Mouse (Mus musculus): ENCODE measurements around the gene Thbs2. TPM values are rescaled to one million over a fixed set of nuclear protein-coding genes. Genes with fewer than 3 reads are reported as not detected.
A peak's percentile ranks its signal among the peaks of the same experiment; 100 is the strongest.

The Thbs2 gene
- total and polyA plus RNA-seq, 2 experiments from 2014 or later = 17.9 to 49.7 TPM

- no peak for TF ChIP-seq CTCF (IDR thresholded peaks at IDR 0.05; ENCODE audit: low read depth)
- ATAC-seq (ENCODE audit: insufficient read depth, low read depth) (no peak), DNase-seq (ENCODE audit: low spot score) (no peak)
- H3K27ac ChIP-seq (ENCODE audit: low read depth) = 0 out of 2 replicates have a peak overlapping the region, but pooled peaks have one; percentile 5
- no peaks in the 10 kb centered on the region for H3K4me1 ChIP-seq (ENCODE audit: control insufficient read depth, insufficient read depth)
- no peak overlapping the region for H3K4me2 ChIP-seq (ENCODE audit: low read depth, low read length)
- no peak overlapping the region for H3K9ac ChIP-seq (replicated peaks; ENCODE audit: low read depth, low read length)
- H3K4me3 ChIP-seq (ENCODE audit: low read depth, low read length) = no peak overlapping the region
- 58% methylated on average over 3 of the region's 3 CpGs for WGBS
- H3K27me3 ChIP-seq (ENCODE audit: control insufficient read depth, insufficient read depth, low read length) = no peaks in the 10 kb centered on the region
- H3K9me3 ChIP-seq (replicated peaks; ENCODE audit: control insufficient read depth, low read length) = no peaks in the 10 kb centered on the region
- no peaks in the 10 kb centered on the region for H3K36me3 ChIP-seq (replicated peaks; ENCODE audit: control insufficient read depth, insufficient read depth, low read length)
Measured at GRCm38 (mm10) chr17:14654981-14655380, 39.1 kb downstream of the Thbs2 start.

GRCm38 (mm10) chr17:14652013-14652412 lies 42.0 kb downstream of the Thbs2 start:
- no peaks in the 10 kb centered on the region for H3K36me3 ChIP-seq (replicated peaks; ENCODE audit: control insufficient read depth, insufficient read depth, low read length)
- TF ChIP-seq CTCF (IDR thresholded peaks at IDR 0.05; ENCODE audit: low read depth) (no peak), EP300 (IDR thresholded peaks at IDR 0.05; ENCODE audit: low read depth) (no peak)
- no peak overlapping the region for H3K4me3 ChIP-seq (ENCODE audit: low read depth, low read length)
- no peak overlapping the region for H3K27ac ChIP-seq (ENCODE audit: low read depth)
- H3K4me1 ChIP-seq (ENCODE audit: control insufficient read depth, insufficient read depth) = no peaks in the 10 kb centered on the region
- H3K27me3 ChIP-seq (ENCODE audit: control insufficient read depth, insufficient read depth, low read length) = no peaks in the 10 kb centered on the region
- DNase-seq (ENCODE audit: low spot score) = no peak
- H3K4me2 ChIP-seq (ENCODE audit: low read depth, low read length) = no peak overlapping the region
- H3K9me3 ChIP-seq (replicated peaks; ENCODE audit: control insufficient read depth, low read length) = no peaks in the 10 kb centered on the region
- no peak for ATAC-seq (ENCODE audit: insufficient read depth, low read depth)
- 65% methylated on average over 7 of the region's 7 CpGs for WGBS
- no peak overlapping the region for H3K9ac ChIP-seq (replicated peaks; ENCODE audit: low read depth, low read length)

- H3K36me3 ChIP-seq (replicated peaks; ENCODE audit: control insufficient read depth, insufficient read depth, low read length) = no peaks in the 10 kb centered on the region
- H3K4me1 ChIP-seq (ENCODE audit: control insufficient read depth, insufficient read depth) = no peaks in the 10 kb centered on the region
- H3K4me3 ChIP-seq (ENCODE audit: low read depth, low read length) = no peak overlapping the region
- TF ChIP-seq CTCF (IDR thresholded peaks at IDR 0.05; ENCODE audit: low read depth) (no peak), EP300 (IDR thresholded peaks at IDR 0.05; ENCODE audit: low read depth) (no peak)
- H3K9me3 ChIP-seq (replicated peaks; ENCODE audit: control insufficient read depth, low read length) = no peaks in the 10 kb centered on the region
- 50% methylated on average over 4 of the region's 4 CpGs for WGBS
- no peak overlapping the region for H3K27ac ChIP-seq (ENCODE audit: low read depth)
- ATAC-seq (ENCODE audit: insufficient read depth, low read depth) (no peak), DNase-seq (ENCODE audit: low spot score) (no peak)
- H3K27me3 ChIP-seq (ENCODE audit: control insufficient read depth, insufficient read depth, low read length) = no peaks in the 10 kb centered on the region
- H3K9ac ChIP-seq (replicated peaks; ENCODE audit: low read depth, low read length) = no peak overlapping the region
- H3K4me2 ChIP-seq (ENCODE audit: low read depth, low read length) = no peak overlapping the region
Measured at GRCm38 (mm10) chr17:14647996-14648640, 45.9 kb downstream of the Thbs2 start.

GRCm38 (mm10) chr17:14643996-14644395 lies 50.0 kb downstream of the Thbs2 start:
- no peaks in the 10 kb centered on the region for H3K27me3 ChIP-seq (ENCODE audit: control insufficient read depth, insufficient read depth, low read length)
- no peak for DNase-seq (ENCODE audit: low spot score)
- no peak overlapping the region for H3K4me2 ChIP-seq (ENCODE audit: low read depth, low read length)
- no peaks in the 10 kb centered on the region for H3K4me1 ChIP-seq (ENCODE audit: control insufficient read depth, insufficient read depth)
- no peak for ATAC-seq (ENCODE audit: insufficient read depth, low read depth)
- H3K9ac ChIP-seq (replicated peaks; ENCODE audit: low read depth, low read length) = no peak overlapping the region
- H3K36me3 ChIP-seq (replicated peaks; ENCODE audit: control insufficient read depth, insufficient read depth, low read length) = no peaks in the 10 kb centered on the region
- H3K4me3 ChIP-seq (ENCODE audit: low read depth, low read length) = no peak overlapping the region
- H3K27ac ChIP-seq (ENCODE audit: low read depth) = 0 out of 2 replicates have a peak overlapping the region, but pooled peaks have one; percentile 30
- WGBS = 37% methylated on average over 3 of the region's 3 CpGs
- no peak for TF ChIP-seq EP300 (IDR thresholded peaks at IDR 0.05; ENCODE audit: low read depth)
- no peak for TF ChIP-seq CTCF (IDR thresholded peaks at IDR 0.05; ENCODE audit: low read depth)
- no peaks in the 10 kb centered on the region for H3K9me3 ChIP-seq (replicated peaks; ENCODE audit: control insufficient read depth, low read length)

GRCm38 (mm10) chr17:14640351-14641115 lies 53.5 kb downstream of the Thbs2 start:
- Histone ChIP-seq H3K9ac (replicated peaks; ENCODE audit: low read depth, low read length) (no peak overlapping the region), H3K4me2 (ENCODE audit: low read depth, low read length) (no peak overlapping the region), H3K4me3 (ENCODE audit: low read depth, low read length) (no peak overlapping the region), H3K9me3 (replicated peaks; ENCODE audit: control insufficient read depth, low read length) (no peaks in the 10 kb centered on the region), H3K36me3 (replicated peaks; ENCODE audit: control insufficient read depth, insufficient read depth, low read length) (no peaks in the 10 kb centered on the region), H3K27me3 (ENCODE audit: control insufficient read depth, insufficient read depth, low read length) (no peaks in the 10 kb centered on the region), H3K4me1 (ENCODE audit: control insufficient read depth, insufficient read depth) (no peaks in the 10 kb centered on the region), H3K27ac (ENCODE audit: low read depth) (peak overlapping the region; percentile 75)
- WGBS = 59% methylated on average over 15 of the region's 15 CpGs
- no peak for TF ChIP-seq CTCF (IDR thresholded peaks at IDR 0.05; ENCODE audit: low read depth)
- TF ChIP-seq EP300 (IDR thresholded peaks at IDR 0.05; ENCODE audit: low read depth) = no peak
- peak; percentile 66 for ATAC-seq (ENCODE audit: insufficient read depth, low read depth)
- DNase-seq (ENCODE audit: low spot score) = peak; percentile 60
